Mouse (Mus musculus): ENCODE data around the gene Serpini1. TPM values are rescaled to one million over a fixed set of nuclear protein-coding genes. Genes with fewer than 3 reads are reported as not detected.

Gene Serpini1
- 0.93 and 1.8 TPM in 2 replicates for polyA plus RNA-seq (2012; rRNA removed)

- H3K4me3 ChIP-seq (ENCODE audit: control insufficient read depth, low read depth, low read length), result peak within 1 kb of the TSS; percentile 90
- peak within 1 kb of the TSS; percentile 86 for H3K27ac ChIP-seq (ENCODE audit: control insufficient read depth, insufficient read depth, low read depth, low read length)
- TF ChIP-seq CTCF (IDR thresholded peaks at IDR 0.05; ENCODE audit: control insufficient read depth, insufficient read depth, insufficient replicate concordance, low read depth, low read length) (no peak), POLR2A (IDR thresholded peaks at IDR 0.05; ENCODE audit: control insufficient read depth, low read depth, low read length) (peak; percentile 32; the same call in 1 of the 2 replicates)
- H3K4me1 ChIP-seq (ENCODE audit: control insufficient read depth, insufficient read depth, low read length), result peaks cover 7% of the 10 kb centered on the region
- no peaks in the 10 kb centered on the region for H3K27me3 ChIP-seq (ENCODE audit: control insufficient read depth, insufficient read depth, low read length)
- H3K36me3 ChIP-seq (ENCODE audit: control insufficient read depth, insufficient read depth, low read length), result no peaks in the 10 kb centered on the region
Measured at GRCm38 (mm10) chr3:75557292-75557691, at the start of gene Serpini1. Serpini1 (plus strand) TSS chr3:75557547.

- H3K36me3 ChIP-seq (ENCODE audit: control insufficient read depth, insufficient read depth, low read length), result no peaks in the 10 kb centered on the region
- H3K4me1 ChIP-seq (ENCODE audit: control insufficient read depth, insufficient read depth, low read length), result no peaks in the 10 kb centered on the region
- TF ChIP-seq CTCF (IDR thresholded peaks at IDR 0.05; ENCODE audit: control insufficient read depth, insufficient read depth, insufficient replicate concordance, low read depth, low read length), result no peak
- TF ChIP-seq POLR2A (IDR thresholded peaks at IDR 0.05; ENCODE audit: control insufficient read depth, low read depth, low read length), result no peak
- no peaks in the 10 kb centered on the region for H3K27me3 ChIP-seq (ENCODE audit: control insufficient read depth, insufficient read depth, low read length)
- H3K27ac ChIP-seq (ENCODE audit: control insufficient read depth, insufficient read depth, low read depth, low read length), result no peak overlapping the region
- H3K4me3 ChIP-seq (ENCODE audit: control insufficient read depth, low read depth, low read length), result no peak overlapping the region
Measured at GRCm38 (mm10) chr3:75517631-75518250, 39.6 kb upstream of the Serpini1 start.

- Histone ChIP-seq H3K27ac (ENCODE audit: control insufficient read depth, insufficient read depth, low read depth, low read length) (no peak overlapping the region), H3K4me1 (ENCODE audit: control insufficient read depth, insufficient read depth, low read length) (no peaks in the 10 kb centered on the region), H3K36me3 (ENCODE audit: control insufficient read depth, insufficient read depth, low read length) (no peaks in the 10 kb centered on the region), H3K27me3 (ENCODE audit: control insufficient read depth, insufficient read depth, low read length) (no peaks in the 10 kb centered on the region), H3K4me3 (ENCODE audit: control insufficient read depth, low read depth, low read length) (no peak overlapping the region)
- TF ChIP-seq CTCF (IDR thresholded peaks at IDR 0.05; ENCODE audit: control insufficient read depth, insufficient read depth, insufficient replicate concordance, low read depth, low read length) (no peak), POLR2A (IDR thresholded peaks at IDR 0.05; ENCODE audit: control insufficient read depth, low read depth, low read length) (no peak)
Measured at GRCm38 (mm10) chr3:75521314-75521713, 36.0 kb upstream of the Serpini1 start.

DNA sequence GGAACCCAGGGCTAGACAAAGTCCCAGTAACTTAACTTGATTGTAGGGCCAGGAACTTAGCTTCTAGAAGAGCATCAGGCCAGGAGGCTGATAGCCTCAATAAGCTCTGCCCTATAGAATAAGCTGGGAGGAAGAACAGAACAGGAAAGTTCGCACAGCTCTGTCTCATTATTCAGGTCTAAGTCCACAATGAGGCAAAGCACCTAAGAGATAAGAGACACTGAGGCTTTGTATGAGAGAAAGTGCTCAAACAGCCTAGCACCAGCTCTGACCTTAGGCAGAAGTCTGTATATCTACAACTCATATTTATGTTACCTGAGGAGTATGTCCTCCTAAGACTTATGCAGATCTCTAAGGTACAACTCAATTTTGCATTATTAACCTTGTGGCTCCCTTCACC is 34.8 kb upstream of the Serpini1 start:
- TF ChIP-seq CTCF (IDR thresholded peaks at IDR 0.05; ENCODE audit: control insufficient read depth, insufficient read depth, insufficient replicate concordance, low read depth, low read length) (no peak), POLR2A (IDR thresholded peaks at IDR 0.05; ENCODE audit: control insufficient read depth, low read depth, low read length) (no peak)
- Histone ChIP-seq H3K27ac (ENCODE audit: control insufficient read depth, insufficient read depth, low read depth, low read length) (no peak overlapping the region), H3K36me3 (ENCODE audit: control insufficient read depth, insufficient read depth, low read length) (no peaks in the 10 kb centered on the region), H3K27me3 (ENCODE audit: control insufficient read depth, insufficient read depth, low read length) (no peaks in the 10 kb centered on the region), H3K4me3 (ENCODE audit: control insufficient read depth, low read depth, low read length) (no peak overlapping the region), H3K4me1 (ENCODE audit: control insufficient read depth, insufficient read depth, low read length) (no peaks in the 10 kb centered on the region)

- no peak for TF ChIP-seq CTCF (IDR thresholded peaks at IDR 0.05; ENCODE audit: control insufficient read depth, insufficient read depth, insufficient replicate concordance, low read depth, low read length)
- TF ChIP-seq POLR2A (IDR thresholded peaks at IDR 0.05; ENCODE audit: control insufficient read depth, low read depth, low read length), result no peak
- Histone ChIP-seq H3K27ac (ENCODE audit: control insufficient read depth, insufficient read depth, low read depth, low read length) (no peak overlapping the region), H3K4me1 (ENCODE audit: control insufficient read depth, insufficient read depth, low read length) (no peaks in the 10 kb centered on the region), H3K27me3 (ENCODE audit: control insufficient read depth, insufficient read depth, low read length) (no peaks in the 10 kb centered on the region), H3K36me3 (ENCODE audit: control insufficient read depth, insufficient read depth, low read length) (no peaks in the 10 kb centered on the region), H3K4me3 (ENCODE audit: control insufficient read depth, low read depth, low read length) (no peak overlapping the region)
Measured at GRCm38 (mm10) chr3:75531074-75531473, 26.3 kb upstream of the Serpini1 start.

DNA sequence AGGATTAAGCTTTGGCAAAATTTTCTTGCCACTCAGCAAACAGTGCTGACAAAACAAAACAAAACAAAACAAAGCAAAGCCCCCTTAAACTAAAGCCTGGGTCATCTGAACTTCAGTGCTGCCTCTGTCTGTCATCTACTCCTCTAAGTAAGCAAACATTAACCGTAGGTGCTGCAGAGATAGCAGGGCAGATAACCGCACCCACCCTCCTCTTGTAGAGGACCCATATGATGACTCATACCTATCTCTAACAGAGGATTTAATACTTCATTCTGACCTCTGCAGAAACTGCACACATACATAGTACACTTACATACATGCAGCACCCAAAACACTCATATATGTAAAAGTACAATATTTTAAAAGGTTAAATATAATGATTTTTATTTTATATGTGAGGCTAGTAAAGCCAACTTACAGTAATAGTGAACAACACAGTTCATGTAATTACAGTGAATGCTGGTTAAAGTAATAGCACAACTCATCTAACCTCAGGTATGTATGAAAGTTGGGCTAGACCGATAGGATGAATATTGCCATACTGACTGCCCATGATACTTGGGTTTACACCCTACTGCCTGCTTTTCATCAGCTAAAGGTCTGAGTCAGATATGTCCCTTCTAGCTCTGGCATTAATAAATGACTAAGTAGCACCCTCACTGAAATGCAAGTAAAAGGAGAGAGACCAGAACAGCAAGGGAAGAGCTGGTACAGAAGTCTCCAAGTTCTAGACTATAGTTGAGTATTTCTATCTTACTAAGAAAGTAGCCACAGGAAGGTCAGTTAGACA is 23.1 kb upstream of the Serpini1 start:
- Histone ChIP-seq H3K27ac (ENCODE audit: control insufficient read depth, insufficient read depth, low read depth, low read length) (no peak overlapping the region), H3K4me1 (ENCODE audit: control insufficient read depth, insufficient read depth, low read length) (no peaks in the 10 kb centered on the region)
- TF ChIP-seq POLR2A (IDR thresholded peaks at IDR 0.05; ENCODE audit: control insufficient read depth, low read depth, low read length) (no peak), CTCF (IDR thresholded peaks at IDR 0.05; ENCODE audit: control insufficient read depth, insufficient read depth, insufficient replicate concordance, low read depth, low read length) (no peak)

DNA sequence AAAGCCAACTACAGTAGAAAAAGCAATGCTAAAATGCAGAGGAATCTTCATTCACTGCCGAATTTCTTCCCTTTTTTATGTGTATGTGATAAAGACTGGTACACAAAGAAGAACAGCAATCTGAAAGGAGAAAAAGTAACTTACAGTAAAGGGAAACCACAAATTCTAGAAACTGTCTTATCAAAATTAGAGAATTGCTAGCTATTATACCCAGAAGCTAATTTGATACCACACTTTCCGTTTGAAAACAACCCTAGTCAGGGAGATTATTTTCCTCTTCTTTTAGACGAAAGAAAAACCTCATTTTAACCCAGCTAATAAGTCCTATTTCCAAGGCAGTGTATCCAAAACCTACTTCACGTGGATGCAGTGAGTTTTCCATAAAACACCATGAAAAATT is 16.1 kb upstream of the Serpini1 start:
- Histone ChIP-seq H3K4me3 (ENCODE audit: control insufficient read depth, low read depth, low read length) (no peak overlapping the region), H3K4me1 (ENCODE audit: control insufficient read depth, insufficient read depth, low read length) (no peaks in the 10 kb centered on the region), H3K27ac (ENCODE audit: control insufficient read depth, insufficient read depth, low read depth, low read length) (no peak overlapping the region), H3K36me3 (ENCODE audit: control insufficient read depth, insufficient read depth, low read length) (peaks cover 1% of the 10 kb centered on the region; the same call in 1 of the 2 replicates), H3K27me3 (ENCODE audit: control insufficient read depth, insufficient read depth, low read length) (no peaks in the 10 kb centered on the region)
- TF ChIP-seq POLR2A (IDR thresholded peaks at IDR 0.05; ENCODE audit: control insufficient read depth, low read depth, low read length) (no peak), CTCF (IDR thresholded peaks at IDR 0.05; ENCODE audit: control insufficient read depth, insufficient read depth, insufficient replicate concordance, low read depth, low read length) (no peak)

More for the DNA sequence above, 23.1 kb upstream of the Serpini1 start:
- peaks cover 1% of the 10 kb centered on the region; the same call in 1 of the 2 replicates for H3K36me3 ChIP-seq (ENCODE audit: control insufficient read depth, insufficient read depth, low read length)
- no peak overlapping the region for H3K4me3 ChIP-seq (ENCODE audit: control insufficient read depth, low read depth, low read length)
- H3K27me3 ChIP-seq (ENCODE audit: control insufficient read depth, insufficient read depth, low read length), result no peaks in the 10 kb centered on the region

All from testis, adult 2 months (tissue).